8 mouse cellular contexts compared by ENCODE assay signal in genomic region chr17:46265918-46266618, GRCm38 (mm10). TPM values are rescaled to one million over a fixed set of nuclear protein-coding genes. Genes with fewer than 3 reads are reported as not detected.
DNase-seq lines count a peak whose midpoint lies in the region; ATAC-seq lines count a peak whose summit lies in the region.

No protein-coding gene starts in this region.

- no peaks in the 10 kb centered on the region for H3K27me3 ChIP-seq in embryonic facial prominence, embryonic 11.5 days (ENCODE audit: control insufficient read depth, insufficient read depth, low read length)
- H3K27me3 ChIP-seq in kidney, embryonic 15.5 days, result no peaks in the 10 kb centered on the region
- H3K27me3 ChIP-seq in stomach, embryonic 15.5 days (replicated peaks), result no peaks in the 10 kb centered on the region

- WGBS in embryonic facial prominence, embryonic 11.5 days, result 23% methylated on average over 14 of the region's 14 CpGs
- WGBS in kidney, embryonic 15.5 days, result 26% methylated on average over 14 of the region's 14 CpGs
- 25% methylated on average over 14 of the region's 14 CpGs for WGBS in stomach, embryonic 15.5 days

- no peaks in the 10 kb centered on the region for H3K4me1 ChIP-seq in embryonic facial prominence, embryonic 11.5 days (ENCODE audit: control insufficient read depth, insufficient read depth, low read length)
- H3K4me1 ChIP-seq in kidney, embryonic 15.5 days, result peaks cover 18% of the 10 kb centered on the region
- peaks cover 22% of the 10 kb centered on the region for H3K4me1 ChIP-seq in stomach, embryonic 15.5 days

- no peaks in the 10 kb centered on the region for H3K9me3 ChIP-seq in embryonic facial prominence, embryonic 11.5 days (replicated peaks; ENCODE audit: control insufficient read depth, low read length)
- no peaks in the 10 kb centered on the region for H3K9me3 ChIP-seq in kidney, embryonic 15.5 days (replicated peaks)
- H3K9me3 ChIP-seq in stomach, embryonic 15.5 days, result no peaks in the 10 kb centered on the region

- no peak overlapping the region for H3K27ac ChIP-seq in embryonic facial prominence, embryonic 11.5 days (replicated peaks; ENCODE audit: low read depth, low read length)
- H3K27ac ChIP-seq in kidney, embryonic 15.5 days, result peak overlapping the region; percentile 16
- peak overlapping the region; percentile 70; the same call in 1 of the 2 replicates for H3K27ac ChIP-seq in stomach, embryonic 15.5 days

- peaks cover 11% of the 10 kb centered on the region; the same call in 1 of the 2 replicates for H3K36me3 ChIP-seq in embryonic facial prominence, embryonic 11.5 days (replicated peaks; ENCODE audit: control insufficient read depth, insufficient read depth, low read depth, low read length)
- H3K36me3 ChIP-seq in kidney, embryonic 15.5 days, result peaks cover 91% of the 10 kb centered on the region
- H3K36me3 ChIP-seq in stomach, embryonic 15.5 days, result peaks cover 37% of the 10 kb centered on the region

- no peak overlapping the region for H3K4me2 ChIP-seq in embryonic facial prominence, embryonic 11.5 days (ENCODE audit: low read depth, low read length)
- H3K4me2 ChIP-seq in kidney, embryonic 15.5 days, result no peak overlapping the region
- no peak overlapping the region for H3K4me2 ChIP-seq in stomach, embryonic 15.5 days

- DNase-seq in 3T3-L1 (ENCODE audit: low read depth, low spot score), result peak; percentile 86
- peak; percentile 80 for DNase-seq in adrenal gland, adult 18-20 months (ENCODE audit: low spot score in 2 of 2)
- DNase-seq in embryonic facial prominence, embryonic 11.5 days (ENCODE audit: low spot score), result peak; percentile 83
- DNase-seq in liver, result peak; percentile 71

- no peak overlapping the region for H3K4me3 ChIP-seq in embryonic facial prominence, embryonic 11.5 days (ENCODE audit: low read depth, low read length)
- H3K4me3 ChIP-seq in kidney, embryonic 15.5 days (replicated peaks), result no peak overlapping the region
- H3K4me3 ChIP-seq in stomach, embryonic 15.5 days (replicated peaks), result no peak overlapping the region

- H3K9ac ChIP-seq in embryonic facial prominence, embryonic 11.5 days (replicated peaks; ENCODE audit: low read length), result no peak overlapping the region
- no peak overlapping the region for H3K9ac ChIP-seq in kidney, embryonic 15.5 days
- no peak overlapping the region for H3K9ac ChIP-seq in stomach, embryonic 15.5 days

- no peak; the same call in 1 of the 2 replicates for ATAC-seq in embryonic facial prominence, embryonic 11.5 days (replicated peaks; ENCODE audit: insufficient number of reproducible peaks, low FRiP score, low TSS enrichment, low read depth)
- peak; percentile 85 for ATAC-seq in granulocyte monocyte progenitor cell, adult 5-6 weeks (replicated peaks; ENCODE audit: poor library complexity, severe bottlenecking)
- ATAC-seq in kidney, embryonic 15.5 days (replicated peaks; ENCODE audit: low FRiP score), result 0 out of 2 replicates have a peak, but pooled peaks have one; percentile 37
- peak; percentile 60 for ATAC-seq in monocyte, adult 5-6 weeks (replicated peaks; ENCODE audit: insufficient number of reproducible peaks, low FRiP score, low TSS enrichment, poor library complexity, severe bottlenecking)
- peak; percentile 62 for ATAC-seq in stomach, embryonic 15.5 days (ENCODE audit: insufficient read depth, low FRiP score, low read depth)

RNA-seq across cellular contexts. Expression of gene Lrrc73, which starts 12.7 kb away (rescaled TPM):
- 1 to 10 TPM; 6.0 to 7.9 TPM for total RNA-seq in adrenal gland, adult 18-20 months (2021)
- polyA plus RNA-seq in embryonic facial prominence, embryonic 11.5 days (2014; fragmentation: Nextera tagmentation; extraction: Ambion mirVana), result 0.89 and 1.2 TPM in 2 replicates
- total RNA-seq in granulocyte monocyte progenitor cell, adult 5-6 weeks (2014; fragmentation: Nextera tagmentation), result 1.8 and 3.5 TPM in 2 replicates
- not detected in 2 replicates for total RNA-seq in granulocyte monocyte progenitor cell, adult 5-6 weeks (2017)
- polyA plus RNA-seq in kidney, embryonic 15.5 days (2015; fragmentation: Nextera tagmentation; extraction: Ambion mirVana), result 0.60 and 0.71 TPM in 2 replicates
- 0.58 TPM in 1 of 3 replicates, not detected in the others for total RNA-seq in monocyte, adult 5-6 weeks (2017)
- 0.58 and 1.1 TPM in 2 replicates for polyA plus RNA-seq in stomach, embryonic 15.5 days (2015; fragmentation: Nextera tagmentation; extraction: Ambion mirVana)

RNA-seq across cellular contexts. Expression of gene Tjap1, which starts 16.8 kb away (rescaled TPM):
- 10 to 100 TPM; 41.5 to 52.9 TPM for total RNA-seq in adrenal gland, adult 18-20 months (2021)
- polyA plus RNA-seq in embryonic facial prominence, embryonic 11.5 days (2014; fragmentation: Nextera tagmentation; extraction: Ambion mirVana), result 38.5 and 43.7 TPM in 2 replicates
- total RNA-seq in granulocyte monocyte progenitor cell, adult 5-6 weeks (2014; fragmentation: Nextera tagmentation), result 19.4 and 37.8 TPM in 2 replicates
- 3.5 and 15.6 TPM in 2 replicates for total RNA-seq in granulocyte monocyte progenitor cell, adult 5-6 weeks (2017)
- polyA plus RNA-seq in kidney, embryonic 15.5 days (2015; fragmentation: Nextera tagmentation; extraction: Ambion mirVana), result 40.3 and 47.7 TPM in 2 replicates
- 14.6 to 18.0 TPM (median 18.0 TPM) in 3 replicates for total RNA-seq in monocyte, adult 5-6 weeks (2017)
- 33.8 and 37.2 TPM in 2 replicates for polyA plus RNA-seq in stomach, embryonic 15.5 days (2015; fragmentation: Nextera tagmentation; extraction: Ambion mirVana)

RNA-seq across cellular contexts. Expression of gene Yipf3, which starts 18.2 kb away (rescaled TPM):
- total RNA-seq in adrenal gland, adult 18-20 months (2021), result 100 to 1,000 TPM; 121 to 185 TPM
- polyA plus RNA-seq in embryonic facial prominence, embryonic 11.5 days (2014; fragmentation: Nextera tagmentation; extraction: Ambion mirVana), result 55.3 and 63.2 TPM in 2 replicates
- 62.8 and 72.2 TPM in 2 replicates for total RNA-seq in granulocyte monocyte progenitor cell, adult 5-6 weeks (2014; fragmentation: Nextera tagmentation)
- 40.9 and 60.4 TPM in 2 replicates for total RNA-seq in granulocyte monocyte progenitor cell, adult 5-6 weeks (2017)
- polyA plus RNA-seq in kidney, embryonic 15.5 days (2015; fragmentation: Nextera tagmentation; extraction: Ambion mirVana), result 103 and 113 TPM in 2 replicates
- total RNA-seq in monocyte, adult 5-6 weeks (2017), result 57.8 to 85.4 TPM (median 76.1 TPM) in 3 replicates
- 98.2 and 104 TPM in 2 replicates for polyA plus RNA-seq in stomach, embryonic 15.5 days (2015; fragmentation: Nextera tagmentation; extraction: Ambion mirVana)

RNA-seq across cellular contexts. Expression of gene Polr1c, which starts 18.2 kb away (rescaled TPM):
- 100 to 1,000 TPM in 1 of 2 experiments, 10 to 100 TPM in 1; 68.6 to 122 TPM for total RNA-seq in adrenal gland, adult 18-20 months (2021)
- 121 and 127 TPM in 2 replicates for polyA plus RNA-seq in embryonic facial prominence, embryonic 11.5 days (2014; fragmentation: Nextera tagmentation; extraction: Ambion mirVana)
- 86.8 and 97.0 TPM in 2 replicates for total RNA-seq in granulocyte monocyte progenitor cell, adult 5-6 weeks (2014; fragmentation: Nextera tagmentation)
- total RNA-seq in granulocyte monocyte progenitor cell, adult 5-6 weeks (2017), result 40.4 and 65.2 TPM in 2 replicates
- 104 TPM in 2 replicates for polyA plus RNA-seq in kidney, embryonic 15.5 days (2015; fragmentation: Nextera tagmentation; extraction: Ambion mirVana)
- total RNA-seq in monocyte, adult 5-6 weeks (2017), result 37.2 to 47.6 TPM (median 42.7 TPM) in 3 replicates
- polyA plus RNA-seq in stomach, embryonic 15.5 days (2015; fragmentation: Nextera tagmentation; extraction: Ambion mirVana), result 77.4 and 79.8 TPM in 2 replicates

RNA-seq across cellular contexts. Expression of gene Dlk2, which starts 31.2 kb away (rescaled TPM):
- total RNA-seq in adrenal gland, adult 18-20 months (2021), result under 1 TPM in 1 of 2 experiments, not detected in 1; 0.23 TPM
- polyA plus RNA-seq in embryonic facial prominence, embryonic 11.5 days (2014; fragmentation: Nextera tagmentation; extraction: Ambion mirVana), result 1.2 and 2.0 TPM in 2 replicates
- 1.3 TPM in 1 of 2 replicates, not detected in the other for total RNA-seq in granulocyte monocyte progenitor cell, adult 5-6 weeks (2014; fragmentation: Nextera tagmentation)
- not detected in 2 replicates for total RNA-seq in granulocyte monocyte progenitor cell, adult 5-6 weeks (2017)
- 0.42 and 0.85 TPM in 2 replicates for polyA plus RNA-seq in kidney, embryonic 15.5 days (2015; fragmentation: Nextera tagmentation; extraction: Ambion mirVana)
- not detected in 3 replicates for total RNA-seq in monocyte, adult 5-6 weeks (2017)
- 4.5 and 5.7 TPM in 2 replicates for polyA plus RNA-seq in stomach, embryonic 15.5 days (2015; fragmentation: Nextera tagmentation; extraction: Ambion mirVana)
